ENCODE assay signal across 8 mouse cellular contexts in genomic region chr4:101263968-101264740, GRCm38 (mm10). TPM values are rescaled to one million over a fixed set of nuclear protein-coding genes. Genes with fewer than 3 reads are reported as not detected.
DNase-seq lines count a peak whose midpoint lies in the region; ATAC-seq and TF ChIP-seq lines count a peak whose summit lies in the region.

No protein-coding gene starts in this region.

- intact Hi-C loops in gastrocnemius, postnatal 14 days (cut with DNase I; ENCODE audit: low total_unique reads): loop anchor here (10.0 kb wide), 1 partner anchor 49 kb away; no protein-coding TSS in a partner anchor

- no peak; the same call in 1 of the 2 replicates for TF ChIP-seq RAD21 in MEL (IDR thresholded peaks at IDR 0.05; ENCODE audit: low read depth, low read length)

- peaks cover 16% of the 10 kb centered on the region; the same call in 1 of the 2 replicates for H3K4me1 ChIP-seq in kidney, embryonic 15.5 days
- peaks cover 17 to 19% of the 10 kb centered on the region in 2 experiments for H3K4me1 ChIP-seq in MEL (ENCODE audit: control insufficient read depth in 1 of 2, insufficient read depth in 2 of 2, low read length in 2 of 2)
- 0 out of 2 replicates have a peak, but pooled peaks cover 4% of the 10 kb centered on the region for H3K4me1 ChIP-seq in embryonic facial prominence, embryonic 12.5 days
- H3K4me1 ChIP-seq in intestine, embryonic 14.5 days (replicated peaks; ENCODE audit: control insufficient read depth, insufficient read depth, low read length): peaks cover 3% of the 10 kb centered on the region; the same call in 1 of the 2 replicates
- peaks cover 4% of the 10 kb centered on the region; the same call in 1 of the 2 replicates for H3K4me1 ChIP-seq in midbrain, embryonic 11.5 days (ENCODE audit: control insufficient read depth, insufficient read depth, low read length)

- ATAC-seq in kidney, embryonic 15.5 days (replicated peaks; ENCODE audit: low FRiP score): peak; percentile 20
- 0 out of 2 replicates have a peak, but pooled peaks have one; percentile 18 for ATAC-seq in embryonic facial prominence, embryonic 12.5 days (ENCODE audit: insufficient number of reproducible peaks, insufficient read depth, low FRiP score, low TSS enrichment)
- ATAC-seq in intestine, embryonic 14.5 days (replicated peaks; ENCODE audit: low FRiP score, low TSS enrichment, low read depth): peak; percentile 44
- no peak; the same call in 1 of the 2 replicates for ATAC-seq in midbrain, embryonic 11.5 days (ENCODE audit: low FRiP score)

- peak overlapping the region; percentile 81 for H3K4me2 ChIP-seq in kidney, embryonic 15.5 days
- H3K4me2 ChIP-seq in embryonic facial prominence, embryonic 12.5 days (replicated peaks): peak overlapping the region; percentile 76
- H3K4me2 ChIP-seq in intestine, embryonic 14.5 days (ENCODE audit: low read length): peak overlapping the region; percentile 79
- H3K4me2 ChIP-seq in midbrain, embryonic 11.5 days: peak overlapping the region; percentile 85

- TF ChIP-seq POLR2A in MEL (IDR thresholded peaks at IDR 0.05; ENCODE audit: control insufficient read depth in 1 of 2, insufficient read depth in 1 of 2, low read depth in 1 of 2, low read length in 2 of 2, poor library complexity in 1 of 2): no peak

- no peak for TF ChIP-seq CTCF in MEL (IDR thresholded peaks at IDR 0.05 in 2 of 3, conservative IDR thresholded peaks at IDR 0.05 in 1 of 3; ENCODE audit: control insufficient read depth in 1 of 3, insufficient read depth in 1 of 3, low read depth in 2 of 3, low read length in 3 of 3, poor library complexity in 1 of 3, severe bottlenecking in 1 of 3)

- H3K36me3 ChIP-seq in kidney, embryonic 15.5 days: no peaks in the 10 kb centered on the region
- H3K36me3 ChIP-seq in MEL (ENCODE audit: control insufficient read depth in 1 of 2, insufficient read depth in 2 of 2, low read length in 2 of 2): peaks cover 0 to 22% of the 10 kb centered on the region in 2 experiments; a peak in 2 of 4 replicates
- H3K36me3 ChIP-seq in embryonic facial prominence, embryonic 12.5 days: no peaks in the 10 kb centered on the region
- no peaks in the 10 kb centered on the region for H3K36me3 ChIP-seq in intestine, embryonic 14.5 days (ENCODE audit: control insufficient read depth, insufficient read depth, low read length)
- H3K36me3 ChIP-seq in midbrain, embryonic 11.5 days (ENCODE audit: control insufficient read depth, insufficient read depth, low read length): no peaks in the 10 kb centered on the region

- peak overlapping the region; percentile 95 for H3K9ac ChIP-seq in kidney, embryonic 15.5 days
- peak overlapping the region; percentile 93 for H3K9ac ChIP-seq in MEL (ENCODE audit: control insufficient read depth, low read depth, low read length, poor library complexity, severe bottlenecking)
- H3K9ac ChIP-seq in embryonic facial prominence, embryonic 12.5 days: peak overlapping the region; percentile 89
- H3K9ac ChIP-seq in intestine, embryonic 14.5 days (ENCODE audit: low read length): peak overlapping the region; percentile 94
- H3K9ac ChIP-seq in midbrain, embryonic 11.5 days (ENCODE audit: low read length): peak overlapping the region; percentile 87

- peak; percentile 50 to 56; a peak in 3 of 4 replicates for TF ChIP-seq EP300 in MEL (IDR thresholded peaks at IDR 0.05; ENCODE audit: low read depth in 1 of 2, low read length in 2 of 2)

- peaks cover 45% of the 10 kb centered on the region for H3K79me2 ChIP-seq in MEL (ENCODE audit: control insufficient read depth, insufficient read depth, low read length, poor library complexity)

- WGBS in kidney, embryonic 15.5 days: 4% methylated on average over 26 of the region's 26 CpGs
- 6% methylated on average over 26 of the region's 26 CpGs for WGBS in embryonic facial prominence, embryonic 12.5 days
- WGBS in intestine, embryonic 14.5 days: 6% methylated on average over 26 of the region's 26 CpGs
- 7% methylated on average over 26 of the region's 26 CpGs for WGBS in midbrain, embryonic 11.5 days

- DNase-seq in kidney, adult 9 months: no peak
- peak; percentile 68 for DNase-seq in MEL (ENCODE audit: low read depth, low spot score)
- peak; percentile 84 for DNase-seq in intestine, embryonic 14.5 days (ENCODE audit: low spot score)
- DNase-seq in midbrain, embryonic 11.5 days (ENCODE audit: low spot score, missing footprints): peak; percentile 97
- DNase-seq in urinary bladder, adult 2 months (ENCODE audit: low spot score): no peak
- no peak for DNase-seq in gastrocnemius, postnatal 14 days

- H3K9me3 ChIP-seq in kidney, embryonic 15.5 days (replicated peaks): no peaks in the 10 kb centered on the region
- no peaks in the 10 kb centered on the region for H3K9me3 ChIP-seq in MEL (replicated peaks; ENCODE audit: insufficient read depth, low read length)
- H3K9me3 ChIP-seq in embryonic facial prominence, embryonic 12.5 days: no peaks in the 10 kb centered on the region
- no peaks in the 10 kb centered on the region for H3K9me3 ChIP-seq in intestine, embryonic 14.5 days (ENCODE audit: control insufficient read depth, low read length)
- H3K9me3 ChIP-seq in midbrain, embryonic 11.5 days (ENCODE audit: control insufficient read depth, low read length): no peaks in the 10 kb centered on the region

- no peaks in the 10 kb centered on the region for H3K27me3 ChIP-seq in kidney, embryonic 15.5 days
- no peaks in the 10 kb centered on the region for H3K27me3 ChIP-seq in MEL (ENCODE audit: control insufficient read depth in 1 of 2, insufficient read depth in 2 of 2, low read length in 2 of 2)
- H3K27me3 ChIP-seq in embryonic facial prominence, embryonic 12.5 days: no peaks in the 10 kb centered on the region
- H3K27me3 ChIP-seq in intestine, embryonic 14.5 days (replicated peaks; ENCODE audit: control insufficient read depth, insufficient read depth, low read length): no peaks in the 10 kb centered on the region
- H3K27me3 ChIP-seq in midbrain, embryonic 11.5 days (ENCODE audit: control insufficient read depth, insufficient read depth, low read length): no peaks in the 10 kb centered on the region

- peak overlapping the region; percentile 95 for H3K27ac ChIP-seq in kidney, embryonic 15.5 days
- peak overlapping the region; percentile 29; the same call in 1 of the 2 replicates for H3K27ac ChIP-seq in MEL (ENCODE audit: control insufficient read depth, low read depth, low read length)
- peak overlapping the region; percentile 86; the same call in 1 of the 2 replicates for H3K27ac ChIP-seq in embryonic facial prominence, embryonic 12.5 days
- peak overlapping the region; percentile 96; the same call in 1 of the 2 replicates for H3K27ac ChIP-seq in intestine, embryonic 14.5 days (ENCODE audit: low read depth)
- no peak overlapping the region; the same call in 1 of the 2 replicates for H3K27ac ChIP-seq in midbrain, embryonic 11.5 days (ENCODE audit: low read depth, low read length)

- peak overlapping the region; percentile 96 for H3K4me3 ChIP-seq in kidney, embryonic 15.5 days (replicated peaks)
- peak overlapping the region; percentile 96 for H3K4me3 ChIP-seq in MEL (ENCODE audit: control insufficient read depth in 1 of 2, insufficient read depth in 1 of 2, low read depth in 2 of 2, low read length in 2 of 2)
- H3K4me3 ChIP-seq in embryonic facial prominence, embryonic 12.5 days: peak overlapping the region; percentile 98
- H3K4me3 ChIP-seq in intestine, embryonic 14.5 days (ENCODE audit: low read depth, low read length): peak overlapping the region; percentile 99
- H3K4me3 ChIP-seq in midbrain, embryonic 11.5 days (ENCODE audit: low read depth, low read length): peak overlapping the region; percentile 93

TF ChIP-seq in MEL, 35 proteins besides CTCF, POLR2A, EP300 and RAD21 (continues in another document):
- TF ChIP-seq UBTF (IDR thresholded peaks at IDR 0.05; ENCODE audit: borderline replicate concordance, insufficient read depth, low read depth, low read length) (0 out of 2 replicates have a peak, but pooled peaks have one; percentile 52), ZKSCAN1 (IDR thresholded peaks at IDR 0.05; ENCODE audit: low read depth, low read length) (peak; percentile 29; the same call in 1 of the 2 replicates), ETS1 (IDR thresholded peaks at IDR 0.05; ENCODE audit: low read depth, low read length) (no peak), ELF1 (IDR thresholded peaks at IDR 0.05; ENCODE audit: low read depth, low read length) (0 out of 2 replicates have a peak, but pooled peaks have one; percentile 15), TBP (IDR thresholded peaks at IDR 0.05; ENCODE audit: low read depth, low read length) (0 out of 2 replicates have a peak, but pooled peaks have one; percentile 11), POLR2AphosphoS5 (IDR thresholded peaks at IDR 0.05; ENCODE audit: borderline replicate concordance, low read depth, low read length) (no peak), MYB (IDR thresholded peaks at IDR 0.05; ENCODE audit: low read depth, low read length) (peak; percentile 45), USF1 (IDR thresholded peaks at IDR 0.05; ENCODE audit: low read depth, low read length) (no peak), MAZ (IDR thresholded peaks at IDR 0.05; ENCODE audit: low read depth, low read length) (no peak), MXI1 (IDR thresholded peaks at IDR 0.05; ENCODE audit: low read depth, low read length) (peak; percentile 86), SIN3A (IDR thresholded peaks at IDR 0.05; ENCODE audit: low read length) (peak; percentile 51), MAFK (IDR thresholded peaks at IDR 0.05; ENCODE audit: borderline replicate concordance, low read depth, low read length) (0 out of 2 replicates have a peak, but pooled peaks have one; percentile 60), TCF12 (IDR thresholded peaks at IDR 0.05; ENCODE audit: low read depth, low read length) (peak; percentile 30; the same call in 1 of the 2 replicates), NRF1 (IDR thresholded peaks at IDR 0.05; ENCODE audit: insufficient read depth, low read depth, low read length, poor library complexity, severe bottlenecking) (no peak), MYC (IDR thresholded peaks at IDR 0.05; ENCODE audit: low read depth, low read length) (0 out of 2 replicates have a peak, but pooled peaks have one; percentile 29), CHD2 (IDR thresholded peaks at IDR 0.05; ENCODE audit: low read length) (no peak)

RNA-seq across cellular contexts. Expression of gene Jak1, which starts 0.9 kb away (rescaled TPM):
- 88.2 and 88.3 TPM in 2 replicates for polyA plus RNA-seq in kidney, embryonic 15.5 days (2015; fragmentation: Nextera tagmentation; extraction: Ambion mirVana)
- 35.0 and 37.3 TPM in 2 replicates for total RNA-seq in MEL (2012; rRNA removed)
- polyA plus RNA-seq in MEL (2012; ENCODE audit: insufficient read depth in 1 of 2, insufficient read length in 2 of 2, low read depth in 1 of 2, low replicate concordance in 2 of 2, missing spikeins in 1 of 2): 10 to 100 TPM in 1 of 2 experiments, not detected in 1; 41.9 TPM
- polyA plus RNA-seq in embryonic facial prominence, embryonic 12.5 days (2016; fragmentation: Nextera tagmentation; extraction: Ambion mirVana): 68.9 and 74.8 TPM in 2 replicates
- 83.2 and 91.9 TPM in 2 replicates for polyA plus RNA-seq in intestine, embryonic 14.5 days (2014; fragmentation: Nextera tagmentation; extraction: Ambion mirVana)
- polyA plus RNA-seq in midbrain, embryonic 11.5 days (2014; fragmentation: Nextera tagmentation; extraction: Ambion mirVana): 52.2 and 58.2 TPM in 2 replicates
- polyA plus RNA-seq in urinary bladder, adult 2 months (2012; rRNA removed): 64.0 and 71.2 TPM in 2 replicates
- 100 to 1,000 TPM in 1 of 2 experiments, 10 to 100 TPM in 1; 96.6 to 108 TPM for total RNA-seq in gastrocnemius, postnatal 14 days (2021)

Comparison
In these comparisons a context has a peak if more than half of its experiments do, and no peak if none do; other contexts are left out.
1. DNase-seq: peak in MEL (single experiment), intestine, embryonic 14.5 days (single experiment) and midbrain, embryonic 11.5 days (single experiment); none in kidney, adult 9 months (single experiment), urinary bladder, adult 2 months (single experiment) and gastrocnemius, postnatal 14 days (single experiment).
2. Peak in every context shown above with its lines, with median percentiles within 50 percentile points of each other: H3K4me2 ChIP-seq, H3K4me3 ChIP-seq and H3K9ac ChIP-seq.